In the genomic region with DNA sequence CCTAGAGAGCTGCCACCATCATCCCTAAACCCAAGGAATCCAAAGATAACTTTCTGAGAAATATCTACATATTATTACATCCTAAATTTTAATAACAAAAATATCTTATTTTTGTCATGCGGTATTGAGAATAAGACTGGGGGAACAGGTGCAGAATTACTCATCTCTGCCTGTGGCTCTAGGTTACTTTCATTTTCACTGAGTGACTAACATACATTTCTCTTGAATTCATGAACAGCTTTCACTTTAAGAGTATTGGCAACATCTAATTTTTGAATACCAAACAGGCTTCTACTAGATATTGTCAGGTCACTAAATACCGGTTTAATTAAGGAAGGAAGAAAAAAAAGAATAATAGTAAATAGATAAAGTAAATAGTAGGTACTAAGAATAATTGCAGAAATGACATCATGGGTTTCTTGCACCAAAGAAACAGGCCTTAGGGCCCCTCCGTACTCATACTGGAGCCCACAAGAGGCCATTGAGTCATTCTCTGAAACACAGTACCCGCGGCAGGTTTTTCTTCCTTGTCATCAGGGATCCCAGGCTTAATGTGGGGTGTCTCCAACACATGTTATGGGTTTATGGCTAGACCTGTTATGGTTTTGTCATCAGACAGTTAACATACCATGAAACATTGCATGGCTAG, we compare ENCODE assay signal across 27 mouse cellular contexts.
"Had no signal": no experiment of that assay in that cellular context is flagged by ENCODE, and none has a peak within 500 bp of the region (broad histone marks: within the 10 kb centered on the region; RNA-seq: fewer than 3 reads in every experiment).

No protein-coding gene starts in this region.

- H3K36me3 ChIP-seq: embryonic facial prominence, embryonic 10.5 days; embryonic facial prominence, embryonic 12.5 days; embryonic facial prominence, embryonic 13.5 days; embryonic facial prominence, embryonic 15.5 days; forebrain, embryonic 10.5 days; forebrain, embryonic 12.5 days; forebrain, embryonic 15.5 days; heart, embryonic 10.5 days had no signal

- H3K9me3 ChIP-seq: embryonic facial prominence, embryonic 10.5 days; embryonic facial prominence, embryonic 12.5 days; embryonic facial prominence, embryonic 13.5 days; embryonic facial prominence, embryonic 15.5 days; forebrain, embryonic 10.5 days; forebrain, embryonic 12.5 days; forebrain, embryonic 13.5 days; forebrain, embryonic 15.5 days; heart, embryonic 10.5 days had no signal

- DNase-seq: cerebellum, adult 9-11 months; cerebellum, postnatal 10 days; cerebellum, postnatal 14 days; cerebellum, postnatal 25 days; cerebellum, postnatal 36 days; embryo, embryonic 11 days; forebrain, postnatal 0 days; gastrocnemius, adult 2 months; gastrocnemius, postnatal 10 days; gastrocnemius, postnatal 14 days; gastrocnemius, postnatal 25 days; gastrocnemius, postnatal 36 days; heart, adult 11 months; heart, adult 18-20 months; heart, adult 2 months had no signal

- H3K4me3 ChIP-seq: embryonic facial prominence, embryonic 10.5 days; embryonic facial prominence, embryonic 12.5 days; embryonic facial prominence, embryonic 13.5 days; embryonic facial prominence, embryonic 15.5 days; erythroblast, embryonic 14.5 days; forebrain, embryonic 10.5 days; forebrain, embryonic 12.5 days; forebrain, embryonic 13.5 days; forebrain, embryonic 15.5 days; gastrocnemius, adult 2 months; heart, adult 2 months; heart, embryonic 10.5 days had no signal

- H3K4me1 ChIP-seq: embryonic facial prominence, embryonic 10.5 days; embryonic facial prominence, embryonic 12.5 days; embryonic facial prominence, embryonic 13.5 days; embryonic facial prominence, embryonic 15.5 days; forebrain, embryonic 10.5 days; forebrain, embryonic 12.5 days; forebrain, embryonic 13.5 days; forebrain, embryonic 15.5 days had no signal

- H3K27me3 ChIP-seq: embryonic facial prominence, embryonic 12.5 days; embryonic facial prominence, embryonic 13.5 days; embryonic facial prominence, embryonic 15.5 days; forebrain, embryonic 12.5 days; forebrain, embryonic 13.5 days; forebrain, embryonic 15.5 days had no signal

- ATAC-seq: forebrain, embryonic 13.5 days; forebrain, embryonic 14.5 days; forebrain, embryonic 15.5 days; forebrain, embryonic 16.5 days; forebrain, postnatal 0 days had no signal

- H3K9ac ChIP-seq: embryonic facial prominence, embryonic 12.5 days; embryonic facial prominence, embryonic 13.5 days; embryonic facial prominence, embryonic 15.5 days; forebrain, embryonic 12.5 days; forebrain, embryonic 13.5 days; forebrain, embryonic 15.5 days; forebrain, postnatal 0 days had no signal

- H3K4me2 ChIP-seq: embryonic facial prominence, embryonic 12.5 days; embryonic facial prominence, embryonic 13.5 days; embryonic facial prominence, embryonic 15.5 days; forebrain, embryonic 12.5 days; forebrain, embryonic 13.5 days; forebrain, embryonic 15.5 days had no signal

- H3K27ac ChIP-seq: embryonic facial prominence, embryonic 10.5 days; embryonic facial prominence, embryonic 12.5 days; embryonic facial prominence, embryonic 13.5 days; embryonic facial prominence, embryonic 15.5 days; forebrain, embryonic 10.5 days; forebrain, embryonic 12.5 days; forebrain, embryonic 13.5 days; forebrain, embryonic 15.5 days; gastrocnemius, adult 2 months; heart, adult 2 months; heart, embryonic 10.5 days had no signal
